Mouse (Mus musculus): ENCODE measurements around the gene Taf11. TPM values are rescaled to one million over a fixed set of nuclear protein-coding genes. Genes with fewer than 3 reads are reported as not detected.

The Taf11 gene
- total RNA-seq, 2 experiments from 2014 or later: 28.9 to 29.8 TPM

GRCm38 (mm10) chr17:27922174-27922712 is 12.6 kb upstream of the Taf11 start:
- DNase-seq: no peak

GRCm38 (mm10) chr17:27920676-27921075 is 11.0 kb upstream of the Taf11 start:
- no peak for DNase-seq

- no peak for DNase-seq
These were observed 6.7 kb upstream of the Taf11 start for GRCm38 (mm10) chr17:27916366-27916765.

GRCm38 (mm10) chr17:27914742-27915141 is 5.1 kb upstream of the Taf11 start:
- no peak for DNase-seq

- DNase-seq: no peak
These were observed 1.7 kb upstream of the Taf11 start for GRCm38 (mm10) chr17:27911371-27911770.

GRCm38 (mm10) chr17:27908888-27909621 is 589 bp downstream of the Taf11 start, which contains the start of gene Anks1:
Gene Anks1, plus strand, starts transcription at chr17:27909306.
- peak; percentile 95 for DNase-seq

- no peak for DNase-seq
These were observed 1.3 kb downstream of the Taf11 start for GRCm38 (mm10) chr17:27908206-27908887.

- peak; percentile 98 for DNase-seq
These were observed 2.0 kb downstream of the Taf11 start for GRCm38 (mm10) chr17:27907512-27908205.

GRCm38 (mm10) chr17:27886499-27887210 is 23.0 kb downstream of the Taf11 start:
- DNase-seq: peak; percentile 75

- DNase-seq: no peak
These were observed 25.6 kb downstream of the Taf11 start for GRCm38 (mm10) chr17:27883994-27884393.

- DNase-seq: peak; percentile 36
These were observed 26.5 kb downstream of the Taf11 start for GRCm38 (mm10) chr17:27883129-27883528.

- peak; percentile 63 for DNase-seq
These were observed 28.1 kb downstream of the Taf11 start for GRCm38 (mm10) chr17:27881518-27881917.

GRCm38 (mm10) chr17:27874510-27874909 is 35.1 kb downstream of the Taf11 start:
- no peak for DNase-seq

GRCm38 (mm10) chr17:27873583-27873982 is 36.1 kb downstream of the Taf11 start:
- DNase-seq: no peak

GRCm38 (mm10) chr17:27871851-27872250 is 37.8 kb downstream of the Taf11 start:
- DNase-seq: no peak

- no peak for DNase-seq
These were observed 42.9 kb downstream of the Taf11 start for GRCm38 (mm10) chr17:27866737-27867136.

- DNase-seq: no peak
These were observed 44.2 kb downstream of the Taf11 start for GRCm38 (mm10) chr17:27865461-27865860.

- no peak for DNase-seq
These were observed 50.5 kb downstream of the Taf11 start for GRCm38 (mm10) chr17:27859131-27859530.

GRCm38 (mm10) chr17:27857649-27858475 is 51.8 kb downstream of the Taf11 start:
- no peak for DNase-seq

- DNase-seq: peak; percentile 76
These were observed 52.6 kb downstream of the Taf11 start for GRCm38 (mm10) chr17:27856798-27857648.

Data from adrenal gland, postnatal 10 days (tissue).